Mouse (Mus musculus) small intestine, adult 2 months (tissue): ENCODE measurements around the gene Sec24b. TPM values are rescaled to one million over a fixed set of nuclear protein-coding genes. Genes with fewer than 3 reads are reported as not detected.

Experiments
- H3K27ac ChIP-seq: fragments of 200-500 bp; 2 replicates; pipeline ENCODE4 v1.5.1; 2012; ENCODE audit warnings: low read depth, low read length, control low read depth, inconsistent platforms; ENCODE audit not compliant: insufficient read depth
- H3K27me3 ChIP-seq: fragments of 200-500 bp; 2 replicates; pipeline ENCODE4 v1.6.1; 2012; ENCODE audit warnings: mild to moderate bottlenecking, moderate library complexity, low read length, inconsistent platforms; ENCODE audit not compliant: control insufficient read depth, insufficient read depth
- H3K36me3 ChIP-seq: fragments of 200-500 bp; 2 replicates; pipeline ENCODE4 v1.6.1; 2012; ENCODE audit warnings: mild to moderate bottlenecking, low read length, control low read depth, inconsistent platforms; ENCODE audit not compliant: control insufficient read depth, insufficient read depth
- H3K4me1 ChIP-seq: fragments of 200-500 bp; 2 replicates; pipeline ENCODE4 v1.6.1; 2012; ENCODE audit warnings: low read length, inconsistent platforms, mixed read lengths; ENCODE audit not compliant: control insufficient read depth, insufficient read depth, insufficient read length
- H3K4me3 ChIP-seq: fragments of 200-500 bp; 2 replicates; pipeline ENCODE4 v1.5.1; 2012; ENCODE audit warnings: low read depth, mild to moderate bottlenecking, control low read depth, inconsistent platforms, low read length, moderate library complexity
- CTCF ChIP-seq: fragments of 200-500 bp; IDR thresholded peaks from 2 replicates; pipeline ENCODE4 v1.5.1; 2012; ENCODE audit warnings: low read depth, mild to moderate bottlenecking, control low read depth, inconsistent platforms, low read length, moderate library complexity, mixed read lengths; ENCODE audit not compliant: insufficient replicate concordance, insufficient read length; ENCODE audit errors: extremely low read depth
- POLR2A ChIP-seq: fragments of 200-500 bp; IDR thresholded peaks from 2 replicates; pipeline ENCODE4 v1.6.1; 2012; ENCODE audit warnings: low read depth, mild to moderate bottlenecking, control low read depth, inconsistent platforms, low read length, moderate library complexity
- WGBS: fragments of 180-500 bp; shearing (Covaris S2); methylation state at CpG from one replicate; pipeline ENCODE4 v1.1.7; 2018; 5-methylcytosine and 5-hydroxymethylcytosine counted together
- polyA plus RNA-seq: library from polyadenylated mRNA; depleted of rRNA; stranded (reverse); fragments of >200 nt; gene quantifications from 2 replicates; pipeline ENCODE4 v1.2.3, GENCODE M21; 2012

The Sec24b gene
- polyA plus RNA-seq, 1 experiment, result 53.7 TPM

GRCm38 (mm10) chr3:130087466-130087865 is 26.1 kb upstream of the Sec24b start:
- Histone ChIP-seq H3K36me3 (no peaks in the 10 kb centered on the region), H3K27me3 (no peaks in the 10 kb centered on the region), H3K27ac (no peak overlapping the region), H3K4me3 (no peak overlapping the region), H3K4me1 (no peaks in the 10 kb centered on the region)
- WGBS, result 81% methylated on average over 9 of the region's 9 CpGs
- TF ChIP-seq POLR2A (no peak), CTCF (no peak)

GRCm38 (mm10) chr3:130086372-130087080 is 25.2 kb upstream of the Sec24b start:
- H3K27me3 ChIP-seq, result no peaks in the 10 kb centered on the region
- 58% methylated on average over 13 of the region's 13 CpGs for WGBS
- no peak overlapping the region for H3K4me3 ChIP-seq
- no peak overlapping the region for H3K27ac ChIP-seq
- TF ChIP-seq CTCF (no peak), POLR2A (no peak)
- no peaks in the 10 kb centered on the region for H3K36me3 ChIP-seq
- no peaks in the 10 kb centered on the region for H3K4me1 ChIP-seq

GRCm38 (mm10) chr3:130083312-130083711 is 22.0 kb upstream of the Sec24b start:
- H3K4me1 ChIP-seq, result no peaks in the 10 kb centered on the region
- WGBS, result 40% methylated on average over 2 of the region's 2 CpGs
- TF ChIP-seq POLR2A, result no peak
- TF ChIP-seq CTCF, result no peak
- no peak overlapping the region for H3K4me3 ChIP-seq
- H3K27me3 ChIP-seq, result no peaks in the 10 kb centered on the region
- no peak overlapping the region for H3K27ac ChIP-seq
- H3K36me3 ChIP-seq, result no peaks in the 10 kb centered on the region

- TF ChIP-seq POLR2A, result no peak
- 69% methylated on average over 6 of the region's 6 CpGs for WGBS
- Histone ChIP-seq H3K36me3 (no peaks in the 10 kb centered on the region), H3K27ac (no peak overlapping the region), H3K4me1 (no peaks in the 10 kb centered on the region), H3K27me3 (no peaks in the 10 kb centered on the region), H3K4me3 (no peak overlapping the region)
These were observed 19.3 kb upstream of the Sec24b start for GRCm38 (mm10) chr3:130080666-130081065.

GRCm38 (mm10) chr3:130079794-130080193 is 18.4 kb upstream of the Sec24b start:
- Histone ChIP-seq H3K27me3 (no peaks in the 10 kb centered on the region), H3K4me1 (no peaks in the 10 kb centered on the region), H3K4me3 (no peak overlapping the region), H3K27ac (no peak overlapping the region), H3K36me3 (no peaks in the 10 kb centered on the region)
- TF ChIP-seq CTCF (no peak), POLR2A (no peak)
- 3% methylated on average over 1 of the region's 1 CpGs for WGBS

GRCm38 (mm10) chr3:130077291-130077690 is 15.9 kb upstream of the Sec24b start:
- no peak overlapping the region for H3K4me3 ChIP-seq
- WGBS, result 91% methylated on average over 9 of the region's 9 CpGs
- no peaks in the 10 kb centered on the region for H3K36me3 ChIP-seq
- TF ChIP-seq POLR2A, result no peak
- no peak for TF ChIP-seq CTCF
- H3K27me3 ChIP-seq, result no peaks in the 10 kb centered on the region
- H3K4me1 ChIP-seq, result no peaks in the 10 kb centered on the region
- no peak overlapping the region for H3K27ac ChIP-seq

GRCm38 (mm10) chr3:130075746-130076145 is 14.4 kb upstream of the Sec24b start:
- Histone ChIP-seq H3K36me3 (no peaks in the 10 kb centered on the region), H3K27me3 (no peaks in the 10 kb centered on the region), H3K27ac (no peak overlapping the region), H3K4me3 (no peak overlapping the region), H3K4me1 (no peaks in the 10 kb centered on the region)
- TF ChIP-seq CTCF (no peak), POLR2A (no peak)
- 9% methylated on average over 1 of the region's 1 CpGs for WGBS
